Mouse (Mus musculus): ENCODE measurements around the gene Sntg2. TPM values are rescaled to one million over a fixed set of nuclear protein-coding genes. Genes with fewer than 3 reads are reported as not detected.

Gene Sntg2
- total and polyA plus RNA-seq, 2 experiments from 2014 or later = 4.1 to 5.3 TPM

DNA sequence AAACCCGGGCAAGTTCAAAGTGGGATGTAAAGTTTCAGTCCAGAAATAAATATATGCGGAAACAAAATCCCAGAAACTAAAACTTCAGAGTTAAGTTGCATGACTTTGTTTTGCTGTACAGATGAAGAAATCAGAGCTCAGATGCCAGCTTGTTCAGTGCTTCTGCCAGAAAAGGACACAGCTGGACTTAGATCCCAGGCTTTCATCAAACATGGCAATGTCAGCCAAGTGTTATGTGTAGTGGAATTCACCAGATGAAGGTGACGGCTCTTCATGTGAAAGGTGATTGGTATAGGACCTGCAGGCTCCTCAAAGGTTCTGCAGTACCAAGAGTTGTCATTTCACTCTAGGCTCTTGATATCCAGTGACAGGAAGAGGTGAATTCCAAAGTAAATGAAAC is 132.3 kb downstream of the Sntg2 start:
- Histone ChIP-seq H3K4me1 (ENCODE audit: insufficient read depth, low read length) (no peaks in the 10 kb centered on the region), H3K27ac (no peak overlapping the region), H3K27me3 (ENCODE audit: insufficient read depth, low read length) (no peaks in the 10 kb centered on the region), H3K9me3 (ENCODE audit: low read length) (no peaks in the 10 kb centered on the region), H3K36me3 (ENCODE audit: insufficient read depth, low read length) (no peaks in the 10 kb centered on the region), H3K9ac (replicated peaks; ENCODE audit: low read length) (no peak overlapping the region), H3K4me2 (ENCODE audit: low read depth, low read length) (no peak overlapping the region), H3K4me3 (ENCODE audit: low read length) (no peak overlapping the region)
- DNase-seq (ENCODE audit: low spot score) = no peak
- 86% methylated on average over 3 of the region's 3 CpGs for WGBS
- TF ChIP-seq CTCF (IDR thresholded peaks at IDR 0.05; ENCODE audit: low read depth) = no peak
- ATAC-seq = no peak

DNA sequence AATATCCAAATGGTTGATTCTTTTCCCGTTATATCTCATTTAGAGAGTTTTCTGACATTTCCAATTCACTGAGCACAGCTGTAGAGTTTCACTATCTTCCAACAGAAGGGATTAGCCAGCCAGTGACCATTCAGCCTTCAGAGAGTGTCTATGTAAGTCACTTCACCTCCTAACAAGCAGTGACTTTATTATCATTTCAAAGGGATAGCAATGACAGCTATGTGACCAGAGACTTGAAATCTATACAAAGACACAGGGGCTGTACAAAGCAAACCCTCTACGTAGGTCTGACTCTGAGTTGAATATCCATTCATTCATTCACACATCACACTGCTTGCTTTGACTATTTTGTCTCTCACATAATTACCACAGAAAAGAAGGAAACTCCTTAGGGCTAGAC is 138.2 kb downstream of the Sntg2 start:
- H3K4me2 ChIP-seq (ENCODE audit: low read depth, low read length) = no peak overlapping the region
- H3K9me3 ChIP-seq (ENCODE audit: low read length) = no peaks in the 10 kb centered on the region
- no peaks in the 10 kb centered on the region for H3K36me3 ChIP-seq (ENCODE audit: insufficient read depth, low read length)
- no peak overlapping the region for H3K4me3 ChIP-seq (ENCODE audit: low read length)
- H3K27me3 ChIP-seq (ENCODE audit: insufficient read depth, low read length) = no peaks in the 10 kb centered on the region
- 30% methylated on average over 2 of the region's 2 CpGs for WGBS
- no peaks in the 10 kb centered on the region for H3K4me1 ChIP-seq (ENCODE audit: insufficient read depth, low read length)
- TF ChIP-seq CTCF (IDR thresholded peaks at IDR 0.05; ENCODE audit: low read depth) = no peak
- no peak overlapping the region for H3K9ac ChIP-seq (replicated peaks; ENCODE audit: low read length)
- no peak overlapping the region for H3K27ac ChIP-seq
- no peak for DNase-seq (ENCODE audit: low spot score)
- ATAC-seq = no peak

DNA sequence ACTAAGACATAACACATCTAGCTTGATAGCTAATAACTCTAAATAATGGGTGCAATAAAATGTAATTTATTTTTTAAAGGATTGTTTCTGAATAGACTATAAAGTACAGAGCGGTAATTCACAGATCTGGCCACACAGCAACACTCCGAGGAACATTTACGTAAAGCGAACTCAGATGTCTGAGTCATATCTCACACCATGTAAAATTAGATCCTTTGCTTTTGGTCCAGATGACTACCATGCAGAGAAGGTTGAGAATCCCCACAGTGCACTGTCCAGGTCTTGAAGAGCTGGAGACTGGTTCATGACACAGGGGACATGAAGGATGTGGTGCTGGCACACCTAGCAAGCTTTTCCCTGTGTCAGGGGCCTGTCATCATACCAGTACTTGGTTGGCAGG is 145.2 kb downstream of the Sntg2 start:
- DNase-seq (ENCODE audit: low spot score) = no peak
- Histone ChIP-seq H3K36me3 (ENCODE audit: insufficient read depth, low read length) (no peaks in the 10 kb centered on the region), H3K4me2 (ENCODE audit: low read depth, low read length) (no peak overlapping the region), H3K9me3 (ENCODE audit: low read length) (no peaks in the 10 kb centered on the region), H3K27ac (no peak overlapping the region), H3K9ac (replicated peaks; ENCODE audit: low read length) (no peak overlapping the region), H3K4me3 (ENCODE audit: low read length) (no peak overlapping the region), H3K27me3 (ENCODE audit: insufficient read depth, low read length) (no peaks in the 10 kb centered on the region), H3K4me1 (ENCODE audit: insufficient read depth, low read length) (no peaks in the 10 kb centered on the region)
- no peak for TF ChIP-seq CTCF (IDR thresholded peaks at IDR 0.05; ENCODE audit: low read depth)
- ATAC-seq = no peak
- 96% methylated on average over 4 of the region's 4 CpGs for WGBS

- no peak for ATAC-seq
- no peak overlapping the region for H3K4me3 ChIP-seq (ENCODE audit: low read length)
- no peak overlapping the region for H3K4me2 ChIP-seq (ENCODE audit: low read depth, low read length)
- DNase-seq (ENCODE audit: low spot score) = no peak
- H3K27ac ChIP-seq = no peak overlapping the region
- no peaks in the 10 kb centered on the region for H3K9me3 ChIP-seq (ENCODE audit: low read length)
- H3K9ac ChIP-seq (replicated peaks; ENCODE audit: low read length) = no peak overlapping the region
- TF ChIP-seq CTCF (IDR thresholded peaks at IDR 0.05; ENCODE audit: low read depth) = no peak
- no peaks in the 10 kb centered on the region for H3K4me1 ChIP-seq (ENCODE audit: insufficient read depth, low read length)
- H3K36me3 ChIP-seq (ENCODE audit: insufficient read depth, low read length) = no peaks in the 10 kb centered on the region
- H3K27me3 ChIP-seq (ENCODE audit: insufficient read depth, low read length) = no peaks in the 10 kb centered on the region
- 75% methylated on average over 5 of the region's 5 CpGs for WGBS
Observed at GRCm38 (mm10) chr12:30226247-30226646, 146.9 kb downstream of the Sntg2 start.

GRCm38 (mm10) chr12:30216762-30217441 is 156.3 kb downstream of the Sntg2 start:
- no peak for TF ChIP-seq CTCF (IDR thresholded peaks at IDR 0.05; ENCODE audit: low read depth)
- Histone ChIP-seq H3K9me3 (ENCODE audit: low read length) (no peaks in the 10 kb centered on the region), H3K4me1 (ENCODE audit: insufficient read depth, low read length) (no peaks in the 10 kb centered on the region), H3K4me3 (ENCODE audit: low read length) (no peak overlapping the region), H3K4me2 (ENCODE audit: low read depth, low read length) (no peak overlapping the region), H3K27ac (no peak overlapping the region), H3K27me3 (ENCODE audit: insufficient read depth, low read length) (no peaks in the 10 kb centered on the region), H3K36me3 (ENCODE audit: insufficient read depth, low read length) (no peaks in the 10 kb centered on the region), H3K9ac (replicated peaks; ENCODE audit: low read length) (no peak overlapping the region)
- no peak for DNase-seq (ENCODE audit: low spot score)
- 96% methylated on average over 6 of the region's 6 CpGs for WGBS
- ATAC-seq = no peak

DNA sequence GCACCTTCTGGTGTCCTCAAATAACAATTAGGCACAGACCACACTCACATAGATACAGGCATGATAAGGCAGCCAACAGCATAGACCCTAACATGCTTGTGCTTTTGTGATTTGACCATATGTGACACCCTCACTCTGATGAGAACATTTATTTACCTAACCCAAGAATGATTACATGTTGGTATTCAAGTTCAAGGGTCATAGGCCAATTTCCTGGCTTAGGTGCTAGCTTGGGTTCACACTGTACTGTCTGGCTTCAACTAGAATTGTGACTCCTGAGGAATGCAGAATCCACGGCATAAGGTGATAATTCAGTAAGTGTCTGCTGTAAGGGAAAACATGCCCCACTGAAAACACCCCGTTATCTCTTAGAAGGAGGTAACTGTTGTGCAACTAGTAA is 158.4 kb downstream of the Sntg2 start:
- H3K9me3 ChIP-seq (ENCODE audit: low read length) = no peaks in the 10 kb centered on the region
- ATAC-seq (no peak), DNase-seq (ENCODE audit: low spot score) (no peak)
- H3K4me1 ChIP-seq (ENCODE audit: insufficient read depth, low read length) = no peaks in the 10 kb centered on the region
- H3K27me3 ChIP-seq (ENCODE audit: insufficient read depth, low read length) = no peaks in the 10 kb centered on the region
- H3K9ac ChIP-seq (replicated peaks; ENCODE audit: low read length) = no peak overlapping the region
- H3K36me3 ChIP-seq (ENCODE audit: insufficient read depth, low read length) = no peaks in the 10 kb centered on the region
- no peak overlapping the region for H3K27ac ChIP-seq
- no peak overlapping the region for H3K4me3 ChIP-seq (ENCODE audit: low read length)
- no peak overlapping the region for H3K4me2 ChIP-seq (ENCODE audit: low read depth, low read length)
- TF ChIP-seq CTCF (IDR thresholded peaks at IDR 0.05; ENCODE audit: low read depth) = no peak
- 97% methylated on average over 2 of the region's 2 CpGs for WGBS

DNA sequence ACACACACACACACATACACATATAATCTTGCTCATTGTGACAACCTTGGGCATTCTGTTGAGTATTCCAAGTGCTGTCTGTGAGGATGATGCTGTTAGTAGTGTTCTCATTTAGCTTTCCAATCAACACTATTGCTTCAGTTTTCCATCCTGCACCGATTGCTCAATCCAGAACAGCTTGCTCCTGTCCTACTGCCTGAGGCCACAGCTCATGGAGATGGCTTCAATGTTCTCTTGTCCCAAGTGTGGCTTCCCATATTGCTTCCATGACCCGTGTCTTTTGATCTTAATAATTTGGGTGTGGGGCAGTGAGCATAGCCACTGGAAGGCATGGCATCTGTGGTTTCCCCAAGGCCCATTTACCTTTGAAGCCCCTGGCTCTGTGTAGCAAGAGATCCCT is 162.8 kb downstream of the Sntg2 start:
- no peak for TF ChIP-seq CTCF (IDR thresholded peaks at IDR 0.05; ENCODE audit: low read depth)
- Histone ChIP-seq H3K4me2 (ENCODE audit: low read depth, low read length) (no peak overlapping the region), H3K27me3 (ENCODE audit: insufficient read depth, low read length) (no peaks in the 10 kb centered on the region), H3K9ac (replicated peaks; ENCODE audit: low read length) (no peak overlapping the region), H3K4me1 (ENCODE audit: insufficient read depth, low read length) (no peaks in the 10 kb centered on the region; the same call in 1 of the 2 replicates), H3K4me3 (ENCODE audit: low read length) (no peak overlapping the region), H3K9me3 (ENCODE audit: low read length) (no peaks in the 10 kb centered on the region), H3K27ac (no peak overlapping the region), H3K36me3 (ENCODE audit: insufficient read depth, low read length) (no peaks in the 10 kb centered on the region)
- 84% methylated on average over 2 of the region's 2 CpGs for WGBS
- DNase-seq (ENCODE audit: low spot score) = no peak
- ATAC-seq = no peak

All from hindbrain, postnatal 0 days (tissue).